Mouse (Mus musculus) bone marrow macrophage, adult 2 months (primary cell): ENCODE measurements around the gene Crim1. TPM values are rescaled to one million over a fixed set of nuclear protein-coding genes. Genes with fewer than 3 reads are reported as not detected.

ENCODE experiments used
- H3K27ac ChIP-seq: 2 replicates; pipeline ENCODE4 v1.5.1; 2012; ENCODE audit warnings: low read depth, low read length; ENCODE audit not compliant: insufficient read depth
- H3K4me1 ChIP-seq: 2 replicates; pipeline ENCODE4 v1.6.1; 2012; ENCODE audit warnings: low read length; ENCODE audit not compliant: control insufficient read depth, insufficient read depth
- H3K4me3 ChIP-seq: 2 replicates; pipeline ENCODE4 v1.5.1; 2012; ENCODE audit warnings: mild to moderate bottlenecking, low read length, moderate library complexity; ENCODE audit not compliant: insufficient read depth
- CTCF ChIP-seq: IDR thresholded peaks from 2 replicates; pipeline ENCODE4 v1.5.1; 2012; ENCODE audit warnings: low read depth, mild to moderate bottlenecking, low read length, moderate library complexity
- POLR2A ChIP-seq: IDR thresholded peaks from 2 replicates; pipeline ENCODE4 v1.6.1; 2012; ENCODE audit warnings: mild to moderate bottlenecking, low read depth, low read length, borderline replicate concordance
- polyA plus RNA-seq: library from polyadenylated mRNA; stranded (reverse); fragments of >200 nt; gene quantifications from 2 replicates; pipeline ENCODE4 v1.2.4, GENCODE M21; 2012; ENCODE audit not compliant: missing spikeins, insufficient read depth, insufficient read length

Crim1 gene
- polyA plus RNA-seq, 1 experiment = 2.4 TPM

DNA sequence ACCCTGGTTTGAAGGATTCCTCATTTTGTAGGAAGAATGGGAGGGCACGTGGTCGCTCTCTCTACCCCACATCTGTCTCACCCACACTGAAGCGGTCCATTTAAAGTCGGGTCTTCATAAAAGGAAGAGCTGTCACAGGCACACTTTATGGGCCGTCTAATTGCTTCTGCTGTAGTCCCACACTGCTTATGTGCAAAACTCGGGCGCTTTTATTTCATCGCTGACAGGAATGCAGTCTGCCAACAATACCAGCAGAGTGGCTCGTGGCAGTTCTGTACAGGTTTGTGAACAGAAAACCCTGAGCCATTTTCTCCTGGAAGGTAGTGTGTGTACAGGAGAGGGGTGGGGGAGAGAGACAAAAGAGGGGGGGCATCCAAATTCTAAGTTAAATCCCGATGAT lies 23.9 kb downstream of the Crim1 start:
- TF ChIP-seq POLR2A = no peak
- TF ChIP-seq CTCF = no peak
- Histone ChIP-seq H3K4me3 (no peak overlapping the region), H3K4me1 (no peaks in the 10 kb centered on the region), H3K27ac (no peak overlapping the region)

- TF ChIP-seq CTCF (no peak), POLR2A (no peak)
- Histone ChIP-seq H3K4me3 (no peak overlapping the region), H3K27ac (no peak overlapping the region), H3K4me1 (no peaks in the 10 kb centered on the region)
These were observed 25.5 kb downstream of the Crim1 start for GRCm38 (mm10) chr17:78225547-78225946.

DNA sequence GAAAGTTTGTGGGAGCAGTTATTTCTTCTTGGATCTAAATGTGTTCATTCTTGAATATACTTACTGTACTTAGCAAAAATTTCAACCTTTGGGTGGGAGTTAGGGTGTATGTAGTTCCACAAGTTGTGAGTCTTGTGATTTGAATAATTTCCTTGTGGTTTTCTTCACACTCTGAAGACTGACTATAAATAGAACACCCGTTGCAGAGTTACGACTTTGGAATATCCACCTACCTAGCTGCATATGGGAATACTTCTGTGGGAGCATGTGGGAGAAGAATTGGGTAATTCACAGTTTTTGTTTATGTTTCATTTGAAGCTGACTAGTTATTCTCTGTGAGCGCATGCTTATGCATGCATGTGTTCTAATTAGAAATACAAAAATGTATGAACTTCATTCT lies 27.2 kb downstream of the Crim1 start:
- TF ChIP-seq CTCF (no peak), POLR2A (no peak)
- Histone ChIP-seq H3K4me3 (no peak overlapping the region), H3K4me1 (no peaks in the 10 kb centered on the region), H3K27ac (no peak overlapping the region)

- TF ChIP-seq CTCF (no peak), POLR2A (no peak)
These were observed 31.5 kb downstream of the Crim1 start for GRCm38 (mm10) chr17:78231567-78231966.

GRCm38 (mm10) chr17:78232703-78233102 lies 32.7 kb downstream of the Crim1 start:
- Histone ChIP-seq H3K4me3 (no peak overlapping the region), H3K27ac (no peak overlapping the region), H3K4me1 (no peaks in the 10 kb centered on the region)
- no peak for TF ChIP-seq POLR2A
- no peak for TF ChIP-seq CTCF

More at GRCm38 (mm10) chr17:78231567-78231966, 31.5 kb downstream of the Crim1 start:
- no peak overlapping the region for H3K4me3 ChIP-seq
- no peak overlapping the region for H3K27ac ChIP-seq
- H3K4me1 ChIP-seq = no peaks in the 10 kb centered on the region

- no peak overlapping the region for H3K27ac ChIP-seq
- H3K4me3 ChIP-seq = no peak overlapping the region
- H3K4me1 ChIP-seq = no peaks in the 10 kb centered on the region
- TF ChIP-seq POLR2A = no peak
- no peak for TF ChIP-seq CTCF
These were observed 33.8 kb downstream of the Crim1 start for GRCm38 (mm10) chr17:78233873-78234272.

DNA sequence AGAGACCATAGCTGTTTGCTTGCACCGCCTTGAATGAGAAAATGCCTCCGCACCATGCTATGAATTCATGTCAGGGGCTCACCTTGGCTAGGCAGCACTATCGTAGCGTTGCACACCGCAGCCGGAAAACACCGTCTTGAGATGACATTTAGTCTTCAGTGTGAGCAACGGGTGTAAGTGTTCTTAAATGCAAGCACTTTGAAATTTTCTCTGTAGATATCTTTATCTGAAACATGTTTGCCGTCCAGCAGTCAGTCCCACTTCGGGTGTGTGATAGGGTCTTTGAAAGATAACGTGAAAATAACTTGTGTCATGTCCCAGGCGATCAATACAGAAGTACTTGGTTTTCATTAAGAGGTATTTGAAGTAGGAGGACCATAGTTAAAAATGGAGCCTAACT lies 36.1 kb downstream of the Crim1 start:
- Histone ChIP-seq H3K4me3 (no peak overlapping the region), H3K27ac (no peak overlapping the region), H3K4me1 (no peaks in the 10 kb centered on the region)
- TF ChIP-seq CTCF (no peak), POLR2A (no peak)

- Histone ChIP-seq H3K4me1 (no peaks in the 10 kb centered on the region), H3K4me3 (no peak overlapping the region), H3K27ac (no peak overlapping the region)
- TF ChIP-seq CTCF = no peak
These were observed 37.9 kb downstream of the Crim1 start for GRCm38 (mm10) chr17:78237954-78238353.

DNA sequence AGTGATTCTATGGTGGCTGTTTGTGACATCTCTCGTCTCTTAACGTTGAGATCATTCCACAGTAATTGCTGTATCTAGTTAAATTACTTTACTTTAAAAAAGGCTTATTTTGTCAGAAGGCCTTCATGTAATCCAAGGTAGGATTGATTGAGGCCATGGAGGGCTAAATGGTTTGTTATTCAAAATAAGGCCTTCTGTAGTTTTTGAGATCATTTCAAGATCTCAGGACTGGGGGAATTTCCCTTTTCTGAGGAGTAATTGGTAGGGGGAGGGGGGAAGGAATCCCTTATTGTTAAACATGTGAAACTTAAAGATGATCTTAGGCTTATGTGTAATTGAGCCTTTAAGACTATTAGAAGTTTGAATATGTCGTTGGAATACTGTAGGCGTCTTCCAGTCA lies 40.1 kb downstream of the Crim1 start:
- TF ChIP-seq POLR2A = no peak
- no peak for TF ChIP-seq CTCF
- Histone ChIP-seq H3K4me1 (peaks cover 5% of the 10 kb centered on the region), H3K27ac (no peak overlapping the region), H3K4me3 (no peak overlapping the region)

DNA sequence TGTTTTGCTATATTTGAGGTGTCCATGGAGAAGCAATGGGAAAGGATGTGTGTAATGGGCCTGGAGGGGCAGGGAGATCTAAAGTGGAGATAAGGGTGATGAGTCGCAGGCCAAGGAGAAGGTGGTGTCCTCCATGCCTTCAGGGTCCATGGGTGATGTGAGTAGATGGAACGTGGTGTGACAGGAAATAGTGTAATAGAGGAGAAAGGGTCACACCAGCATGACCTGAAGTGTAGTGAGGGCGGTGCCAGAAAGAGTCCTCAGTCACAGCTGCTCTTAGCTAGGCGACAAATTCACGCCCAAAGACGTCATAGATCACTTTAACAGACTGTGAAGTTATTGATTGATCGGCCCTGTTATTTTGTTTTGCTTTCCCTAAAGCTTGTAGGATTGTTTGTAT lies 41.2 kb downstream of the Crim1 start:
- H3K4me3 ChIP-seq = no peak overlapping the region
- peaks cover 14% of the 10 kb centered on the region for H3K4me1 ChIP-seq
- no peak overlapping the region for H3K27ac ChIP-seq
- TF ChIP-seq CTCF (no peak), POLR2A (no peak)

DNA sequence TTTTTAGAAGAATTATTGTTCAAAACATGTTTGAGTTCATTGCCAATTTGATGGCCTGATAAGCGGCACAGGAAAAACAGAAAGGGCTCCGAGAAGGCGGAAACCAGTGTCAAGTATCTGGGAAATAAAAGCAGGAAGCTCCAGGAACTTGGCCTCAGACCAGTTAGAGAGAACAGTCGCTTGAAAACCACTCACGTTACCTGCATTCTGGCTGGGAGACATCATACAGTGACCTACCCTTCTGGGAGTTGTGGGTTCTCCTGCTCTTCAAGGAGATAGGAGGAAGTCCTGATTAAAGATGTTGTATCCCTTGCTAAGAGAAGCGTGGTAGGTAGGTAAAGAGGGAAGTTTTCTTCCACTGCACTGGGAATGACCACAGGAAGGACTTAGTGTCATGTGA lies 44.7 kb downstream of the Crim1 start:
- peaks cover 29% of the 10 kb centered on the region for H3K4me1 ChIP-seq
- H3K4me3 ChIP-seq = no peak overlapping the region
- TF ChIP-seq CTCF = no peak
- no peak for TF ChIP-seq POLR2A
- no peak overlapping the region for H3K27ac ChIP-seq
